Comparison of ENCODE assay signal across 9 mouse cellular contexts in the genomic region with DNA sequence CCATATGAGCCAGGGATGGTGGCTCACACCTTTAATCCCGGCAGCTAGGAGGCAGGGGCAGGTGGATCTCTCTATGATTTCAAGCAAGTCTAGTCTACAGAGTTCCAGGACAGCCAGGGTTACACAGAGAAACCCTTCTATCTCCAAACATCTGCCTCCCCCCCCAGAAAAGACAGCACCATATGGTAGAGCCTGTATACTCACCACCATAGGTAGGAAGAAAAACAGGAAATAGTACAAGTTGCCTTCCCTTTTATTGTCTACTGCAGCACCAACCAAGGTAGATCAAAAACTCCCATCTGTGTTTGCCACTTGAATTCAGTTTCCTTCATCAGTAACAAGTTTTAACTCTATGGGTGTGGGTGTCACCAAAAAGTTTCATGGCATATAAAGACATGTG. TPM values are rescaled to one million over a fixed set of nuclear protein-coding genes. Genes with fewer than 3 reads are reported as not detected.
A peak's percentile ranks its signal among the peaks of the same experiment; 100 is the strongest.
DNase-seq lines count a peak whose midpoint lies in the region; ATAC-seq and TF ChIP-seq lines count a peak whose summit lies in the region.
"Had no signal": no experiment of that assay in that cellular context is flagged by ENCODE, and none has a peak within 500 bp of the region (broad histone marks: within the 10 kb centered on the region; RNA-seq: fewer than 3 reads in every experiment).

No protein-coding gene starts in this region.

- peak overlapping the region; percentile 65 for H3K4me2 ChIP-seq in forebrain, embryonic 12.5 days
- H3K4me2 ChIP-seq in limb, embryonic 14.5 days (replicated peaks; ENCODE audit: low read depth, low read length, severe bottlenecking), result peak overlapping the region; percentile 77
- H3K4me2 ChIP-seq in stomach, postnatal 0 days (replicated peaks; ENCODE audit: low read depth), result peak overlapping the region; percentile 86

- ATAC-seq in forebrain, embryonic 12.5 days (ENCODE audit: low FRiP score), result no peak
- no peak for ATAC-seq in limb, embryonic 14.5 days (ENCODE audit: low FRiP score, low read depth)
- ATAC-seq in stomach, postnatal 0 days (ENCODE audit: low FRiP score, low TSS enrichment), result no peak

- peaks cover 8% of the 10 kb centered on the region for H3K4me1 ChIP-seq in testis, adult 2 months (ENCODE audit: control insufficient read depth, insufficient read depth, low read length)
- H3K4me1 ChIP-seq in forebrain, embryonic 12.5 days, result peaks cover 17% of the 10 kb centered on the region
- peaks cover 12% of the 10 kb centered on the region; the same call in 1 of the 2 replicates for H3K4me1 ChIP-seq in limb, embryonic 14.5 days (ENCODE audit: control insufficient read depth, insufficient read depth, low read length)
- no peaks in the 10 kb centered on the region for H3K4me1 ChIP-seq in stomach, postnatal 0 days (replicated peaks; ENCODE audit: control insufficient read depth, insufficient read depth)

- no peak overlapping the region for H3K27ac ChIP-seq in testis, adult 2 months (ENCODE audit: control insufficient read depth, insufficient read depth, low read depth, low read length)
- H3K27ac ChIP-seq in forebrain, embryonic 12.5 days, result no peak overlapping the region
- no peak overlapping the region for H3K27ac ChIP-seq in limb, embryonic 14.5 days (replicated peaks; ENCODE audit: low read depth, low read length)
- no peak overlapping the region for H3K27ac ChIP-seq in stomach, postnatal 0 days (replicated peaks)

- H3K9me3 ChIP-seq in forebrain, embryonic 12.5 days, result no peaks in the 10 kb centered on the region
- no peaks in the 10 kb centered on the region for H3K9me3 ChIP-seq in limb, embryonic 14.5 days (ENCODE audit: control insufficient read depth, low read length)
- H3K9me3 ChIP-seq in stomach, postnatal 0 days (ENCODE audit: control insufficient read depth, low read length), result no peaks in the 10 kb centered on the region

- peak overlapping the region; percentile 96 for H3K4me3 ChIP-seq in testis, adult 2 months (ENCODE audit: control insufficient read depth, low read depth, low read length)
- peak overlapping the region; percentile 79 for H3K4me3 ChIP-seq in forebrain, embryonic 12.5 days (replicated peaks)
- H3K4me3 ChIP-seq in limb, embryonic 14.5 days (replicated peaks; ENCODE audit: low read length), result peak overlapping the region; percentile 85
- H3K4me3 ChIP-seq in stomach, postnatal 0 days (ENCODE audit: low read depth, low read length), result no peak overlapping the region; the same call in 1 of the 2 replicates

- no peaks in the 10 kb centered on the region for H3K27me3 ChIP-seq in testis, adult 2 months (ENCODE audit: control insufficient read depth, insufficient read depth, low read length)
- no peaks in the 10 kb centered on the region for H3K27me3 ChIP-seq in forebrain, embryonic 12.5 days
- no peaks in the 10 kb centered on the region for H3K27me3 ChIP-seq in limb, embryonic 14.5 days (ENCODE audit: control insufficient read depth, insufficient read depth, low read length)
- no peaks in the 10 kb centered on the region for H3K27me3 ChIP-seq in stomach, postnatal 0 days (ENCODE audit: control insufficient read depth, insufficient read depth, low read length)

- no peak for TF ChIP-seq CTCF in testis, adult 2 months (IDR thresholded peaks at IDR 0.05; ENCODE audit: control insufficient read depth, insufficient read depth, insufficient replicate concordance, low read depth, low read length)
- TF ChIP-seq CTCF in stomach, postnatal 0 days (IDR thresholded peaks at IDR 0.05; ENCODE audit: low read depth), result no peak

- WGBS in forebrain, embryonic 12.5 days, result 85% methylated on average over 1 of the region's 1 CpGs
- WGBS in limb, embryonic 14.5 days, result 83% methylated on average over 1 of the region's 1 CpGs
- WGBS in stomach, postnatal 0 days, result 78% methylated on average over 1 of the region's 1 CpGs

- TF ChIP-seq POLR2A in testis, adult 2 months (IDR thresholded peaks at IDR 0.05; ENCODE audit: control insufficient read depth, low read depth, low read length), result no peak
- TF ChIP-seq POLR2A in limb, embryonic 14.5 days (IDR thresholded peaks at IDR 0.05; ENCODE audit: borderline replicate concordance, extremely low read depth, insufficient read depth, insufficient read length), result no peak

- TF ChIP-seq EP300 in stomach, postnatal 0 days (optimal IDR thresholded peaks at IDR 0.05), result no peak

- no peak for DNase-seq in testis, postnatal 14 days (ENCODE audit: low spot score)
- no peak for DNase-seq in limb, embryonic 14.5 days (ENCODE audit: low spot score)
- no peak for DNase-seq in stomach, postnatal 0 days (ENCODE audit: low spot score)
- DNase-seq in thymus, postnatal 25 days, result no peak
- no peak for DNase-seq in c-Kit-positive CD71-positive TER-119-positive erythroid progenitor cells, embryonic 14.5 days (ENCODE audit: low spot score)
- DNase-seq: adrenal gland, postnatal 14 days had no signal

- H3K9ac ChIP-seq in forebrain, embryonic 12.5 days, result peak overlapping the region; percentile 12; the same call in 1 of the 2 replicates
- H3K9ac ChIP-seq in limb, embryonic 14.5 days (ENCODE audit: low read depth, low read length, severe bottlenecking), result no peak overlapping the region
- peak overlapping the region; percentile 23; the same call in 1 of the 2 replicates for H3K9ac ChIP-seq in stomach, postnatal 0 days (ENCODE audit: low read length)

- H3K36me3 ChIP-seq in testis, adult 2 months (ENCODE audit: control insufficient read depth, insufficient read depth, low read length), result no peaks in the 10 kb centered on the region; the same call in 1 of the 2 replicates
- peaks cover 45% of the 10 kb centered on the region for H3K36me3 ChIP-seq in forebrain, embryonic 12.5 days (replicated peaks)
- H3K36me3 ChIP-seq in limb, embryonic 14.5 days (ENCODE audit: control insufficient read depth, insufficient read depth, low read length), result peaks cover 45% of the 10 kb centered on the region
- peaks cover 3% of the 10 kb centered on the region; the same call in 1 of the 2 replicates for H3K36me3 ChIP-seq in stomach, postnatal 0 days (ENCODE audit: control insufficient read depth, insufficient read depth, low read length)

RNA-seq across cellular contexts. Expression of a gene that starts 1.3 kb away (rescaled TPM):
- polyA plus RNA-seq in testis, adult 2 months (2012; rRNA removed), result 184 and 194 TPM in 2 replicates
- 141 and 142 TPM in 2 replicates for polyA plus RNA-seq in forebrain, embryonic 12.5 days (2016; fragmentation: Nextera tagmentation; extraction: Ambion mirVana)
- polyA plus RNA-seq in limb, embryonic 14.5 days (2012; rRNA removed), result 81.0 and 82.5 TPM in 2 replicates
- polyA plus RNA-seq in limb, embryonic 14.5 days (2014; fragmentation: Nextera tagmentation; extraction: Ambion mirVana), result 94.3 TPM in 2 replicates
- polyA plus RNA-seq in stomach, postnatal 0 days (2015; fragmentation: Nextera tagmentation; extraction: Ambion mirVana), result 45.2 and 45.3 TPM in 2 replicates

RNA-seq across cellular contexts. Expression of a gene that starts 10.6 kb away (rescaled TPM):
- polyA plus RNA-seq in testis, adult 2 months (2012; rRNA removed), result 9.1 and 12.4 TPM in 2 replicates
- 18.7 and 18.8 TPM in 2 replicates for polyA plus RNA-seq in forebrain, embryonic 12.5 days (2016; fragmentation: Nextera tagmentation; extraction: Ambion mirVana)
- 56.2 and 57.0 TPM in 2 replicates for polyA plus RNA-seq in limb, embryonic 14.5 days (2012; rRNA removed)
- 21.3 and 23.1 TPM in 2 replicates for polyA plus RNA-seq in limb, embryonic 14.5 days (2014; fragmentation: Nextera tagmentation; extraction: Ambion mirVana)
- 18.2 and 19.2 TPM in 2 replicates for polyA plus RNA-seq in stomach, postnatal 0 days (2015; fragmentation: Nextera tagmentation; extraction: Ambion mirVana)

RNA-seq across cellular contexts. Expression of a gene that starts 19.3 kb away (rescaled TPM):
- polyA plus RNA-seq in testis, adult 2 months (2012; rRNA removed), result 108 and 117 TPM in 2 replicates
- polyA plus RNA-seq in forebrain, embryonic 12.5 days (2016; fragmentation: Nextera tagmentation; extraction: Ambion mirVana), result 0.24 and 0.37 TPM in 2 replicates
- 0.35 and 0.51 TPM in 2 replicates for polyA plus RNA-seq in limb, embryonic 14.5 days (2012; rRNA removed)
- polyA plus RNA-seq in limb, embryonic 14.5 days (2014; fragmentation: Nextera tagmentation; extraction: Ambion mirVana), result 0.12 and 0.17 TPM in 2 replicates
- polyA plus RNA-seq in stomach, postnatal 0 days (2015; fragmentation: Nextera tagmentation; extraction: Ambion mirVana), result 0.08 TPM in 1 of 2 replicates, not detected in the other
- polyA plus RNA-seq: small intestine, adult 2 months had no signal

RNA-seq across cellular contexts. Expression of a gene that starts 35.2 kb away (rescaled TPM):
- 0.46 and 0.52 TPM in 2 replicates for polyA plus RNA-seq in testis, adult 2 months (2012; rRNA removed)
- 0.10 TPM in 1 of 2 replicates, not detected in the other for polyA plus RNA-seq in forebrain, embryonic 12.5 days (2016; fragmentation: Nextera tagmentation; extraction: Ambion mirVana)
- 2.7 and 3.8 TPM in 2 replicates for polyA plus RNA-seq in limb, embryonic 14.5 days (2012; rRNA removed)
- 0.62 and 1.1 TPM in 2 replicates for polyA plus RNA-seq in limb, embryonic 14.5 days (2014; fragmentation: Nextera tagmentation; extraction: Ambion mirVana)
- 0.21 and 0.25 TPM in 2 replicates for polyA plus RNA-seq in stomach, postnatal 0 days (2015; fragmentation: Nextera tagmentation; extraction: Ambion mirVana)

RNA-seq across cellular contexts. Expression of a gene that starts 48.3 kb away (rescaled TPM):
- polyA plus RNA-seq in testis, adult 2 months (2012; rRNA removed), result 5.0 and 16.5 TPM in 2 replicates
- polyA plus RNA-seq in forebrain, embryonic 12.5 days (2016; fragmentation: Nextera tagmentation; extraction: Ambion mirVana), result 101 and 113 TPM in 2 replicates
- 91.5 and 93.6 TPM in 2 replicates for polyA plus RNA-seq in limb, embryonic 14.5 days (2012; rRNA removed)
- 52.7 and 59.6 TPM in 2 replicates for polyA plus RNA-seq in limb, embryonic 14.5 days (2014; fragmentation: Nextera tagmentation; extraction: Ambion mirVana)
- polyA plus RNA-seq in stomach, postnatal 0 days (2015; fragmentation: Nextera tagmentation; extraction: Ambion mirVana), result 13.3 and 17.8 TPM in 2 replicates

Comparison
In these comparisons a context has a peak if more than half of its experiments do, and no peak if none do; other contexts are left out.
1. RNA of a gene that starts 19.3 kb away (polyA plus RNA-seq): 108 to 117 TPM in testis, adult 2 months; 0.24 to 0.37 TPM in forebrain, embryonic 12.5 days, 0.12 to 0.51 TPM in limb, embryonic 14.5 days and 0.08 TPM in stomach, postnatal 0 days; every median in the first group is over 10 times any median in the second.
2. Peak in every context shown above with its lines, with median percentiles within 50 percentile points of each other: H3K4me2 ChIP-seq.